Mouse (Mus musculus): ENCODE data around the gene Cfap97.

The Cfap97 gene

GRCm38 (mm10) chr8:46153042-46153441 is 1.5 kb downstream of the Cfap97 start:
- no peak for DNase-seq (ENCODE audit: low spot score)

GRCm38 (mm10) chr8:46162953-46163869 is 11.6 kb downstream of the Cfap97 start:
- peak; percentile 96 for DNase-seq (ENCODE audit: low spot score)

GRCm38 (mm10) chr8:46163870-46164190 is 12.3 kb downstream of the Cfap97 start:
- DNase-seq (ENCODE audit: low spot score) = no peak

- no peak for DNase-seq (ENCODE audit: low spot score)
These were observed 22.1 kb downstream of the Cfap97 start for GRCm38 (mm10) chr8:46173651-46174050.

GRCm38 (mm10) chr8:46180136-46180535 is 28.6 kb downstream of the Cfap97 start:
- DNase-seq (ENCODE audit: low spot score) = no peak

GRCm38 (mm10) chr8:46185361-46185760 is 33.8 kb downstream of the Cfap97 start:
- DNase-seq (ENCODE audit: low spot score) = peak; percentile 81

- DNase-seq (ENCODE audit: low spot score) = no peak
These were observed 41.5 kb downstream of the Cfap97 start for GRCm38 (mm10) chr8:46193100-46193499.

GRCm38 (mm10) chr8:46196877-46197276 is 45.3 kb downstream of the Cfap97 start:
- no peak for DNase-seq (ENCODE audit: low spot score)

- no peak for DNase-seq (ENCODE audit: low spot score)
These were observed 46.1 kb downstream of the Cfap97 start for GRCm38 (mm10) chr8:46197673-46198072.

GRCm38 (mm10) chr8:46202350-46202749 is 50.8 kb downstream of the Cfap97 start:
- no peak for DNase-seq (ENCODE audit: low spot score)

GRCm38 (mm10) chr8:46204301-46204700 is 52.7 kb downstream of the Cfap97 start:
- DNase-seq (ENCODE audit: low spot score) = no peak

- DNase-seq (ENCODE audit: low spot score) = no peak
These were observed 53.5 kb downstream of the Cfap97 start for GRCm38 (mm10) chr8:46204974-46205640.

GRCm38 (mm10) chr8:46206107-46206506 is 54.5 kb downstream of the Cfap97 start:
- no peak for DNase-seq (ENCODE audit: low spot score)

- DNase-seq (ENCODE audit: low spot score) = no peak
These were observed 56.8 kb downstream of the Cfap97 start for GRCm38 (mm10) chr8:46208354-46208753.

- no peak for DNase-seq (ENCODE audit: low spot score)
These were observed 57.5 kb downstream of the Cfap97 start for GRCm38 (mm10) chr8:46209057-46209456.

- DNase-seq (ENCODE audit: low spot score) = peak; percentile 95
These were observed 59.1 kb downstream of the Cfap97 start, which contains the start of gene Slc25a4 for GRCm38 (mm10) chr8:46210404-46211315. TSS of gene Slc25a4 (minus strand) at chr8:46211284.

- DNase-seq (ENCODE audit: low spot score) = no peak
These were observed 60.1 kb downstream of the Cfap97 start for GRCm38 (mm10) chr8:46211611-46212071.

- no peak for DNase-seq (ENCODE audit: low spot score)
These were observed 60.6 kb downstream of the Cfap97 start for GRCm38 (mm10) chr8:46212194-46212593.

GRCm38 (mm10) chr8:46213971-46214480 is 62.5 kb downstream of the Cfap97 start:
- no peak for DNase-seq (ENCODE audit: low spot score)

GRCm38 (mm10) chr8:46216838-46217237 is 65.3 kb downstream of the Cfap97 start:
- peak; percentile 81 for DNase-seq (ENCODE audit: low spot score)

- no peak for DNase-seq (ENCODE audit: low spot score)
These were observed 69.0 kb downstream of the Cfap97 start for GRCm38 (mm10) chr8:46220566-46220965.

- DNase-seq (ENCODE audit: low spot score) = no peak
These were observed 73.9 kb downstream of the Cfap97 start for GRCm38 (mm10) chr8:46225501-46225900.

Measured in embryo, embryonic 10 days (tissue).